Mouse (Mus musculus): ENCODE data around the gene Ece1. TPM values are rescaled to one million over a fixed set of nuclear protein-coding genes. Genes with fewer than 3 reads are reported as not detected.

Ece1 gene
- total and polyA plus RNA-seq, 3 experiments: 27.3 to 120 (median 102) TPM

- intact Hi-C loops (cut with DNase I): loop anchor here (10.0 kb wide), 1 partner anchor 112 kb away; no protein-coding TSS in a partner anchor
- WGBS: 5% methylated on average over 39 of the region's 39 CpGs
Observed at GRCm38 (mm10) chr4:137992890-137993289, 130.9 kb downstream of the Ece1 start, which contains the start of gene Eif4g3. Gene Eif4g3 (plus strand): TSS chr4:137993022.

GRCm38 (mm10) chr4:137993291-137993758 lies 131.3 kb downstream of the Ece1 start:
- H3K4me1 ChIP-seq (ENCODE audit: control insufficient read depth, insufficient read depth, low read length): peaks cover 9% of the 10 kb centered on the region
- WGBS: 1% methylated on average over 37 of the region's 59 CpGs
- intact Hi-C loops (cut with DNase I): loop anchor here (10.0 kb wide), 1 partner anchor 111 kb away; no protein-coding TSS in a partner anchor
- H3K27me3 ChIP-seq (ENCODE audit: control insufficient read depth, insufficient read depth, low read length): no peaks in the 10 kb centered on the region
- peak overlapping the region; percentile 91 for H3K4me3 ChIP-seq
- TF ChIP-seq CTCF (IDR thresholded peaks at IDR 0.05) (no peak), POLR2A (IDR thresholded peaks at IDR 0.05; ENCODE audit: insufficient read depth, low read depth, low read length) (peak; percentile 80), EP300 (IDR thresholded peaks at IDR 0.05; ENCODE audit: insufficient read depth, low read depth, low read length) (no peak)
- H3K36me3 ChIP-seq (ENCODE audit: control insufficient read depth, insufficient read depth, low read length): no peaks in the 10 kb centered on the region; the same call in 1 of the 2 replicates
- 0 out of 2 replicates have a peak, but pooled peaks cover 1% of the 10 kb centered on the region for H3K79me2 ChIP-seq (replicated peaks; ENCODE audit: control insufficient read depth, insufficient read depth, low read length)
- peak overlapping the region; percentile 93 for H3K27ac ChIP-seq
- DNase-seq: peak; percentile 99 to 100
- peak overlapping the region; percentile 84 for H3K9ac ChIP-seq (ENCODE audit: low read depth, low read length)

More at GRCm38 (mm10) chr4:137992890-137993289, 130.9 kb downstream of the Ece1 start, which contains the start of gene Eif4g3:
- Histone ChIP-seq H3K27me3 (ENCODE audit: control insufficient read depth, insufficient read depth, low read length) (no peaks in the 10 kb centered on the region), H3K36me3 (ENCODE audit: control insufficient read depth, insufficient read depth, low read length) (no peaks in the 10 kb centered on the region; the same call in 1 of the 2 replicates), H3K4me3 (peak within 1 kb of the TSS; percentile 91), H3K27ac (peak within 1 kb of the TSS; percentile 93), H3K9ac (ENCODE audit: low read depth, low read length) (peak within 1 kb of the TSS; percentile 84), H3K4me1 (ENCODE audit: control insufficient read depth, insufficient read depth, low read length) (peaks cover 9% of the 10 kb centered on the region), H3K79me2 (replicated peaks; ENCODE audit: control insufficient read depth, insufficient read depth, low read length) (0 out of 2 replicates have a peak, but pooled peaks cover 1% of the 10 kb centered on the region)
- no peak for TF ChIP-seq EP300 (IDR thresholded peaks at IDR 0.05; ENCODE audit: insufficient read depth, low read depth, low read length)
- TF ChIP-seq CTCF (IDR thresholded peaks at IDR 0.05): no peak
- TF ChIP-seq POLR2A (IDR thresholded peaks at IDR 0.05; ENCODE audit: insufficient read depth, low read depth, low read length): no peak
- DNase-seq: no peak

- H3K27me3 ChIP-seq (ENCODE audit: control insufficient read depth, insufficient read depth, low read length): no peaks in the 10 kb centered on the region
- intact Hi-C loops (cut with DNase I): loop anchor here (10.0 kb wide), 1 partner anchor 111 kb away; no protein-coding TSS in a partner anchor
Observed at GRCm38 (mm10) chr4:137993821-137994561, 132.0 kb downstream of the Ece1 start.

DNA sequence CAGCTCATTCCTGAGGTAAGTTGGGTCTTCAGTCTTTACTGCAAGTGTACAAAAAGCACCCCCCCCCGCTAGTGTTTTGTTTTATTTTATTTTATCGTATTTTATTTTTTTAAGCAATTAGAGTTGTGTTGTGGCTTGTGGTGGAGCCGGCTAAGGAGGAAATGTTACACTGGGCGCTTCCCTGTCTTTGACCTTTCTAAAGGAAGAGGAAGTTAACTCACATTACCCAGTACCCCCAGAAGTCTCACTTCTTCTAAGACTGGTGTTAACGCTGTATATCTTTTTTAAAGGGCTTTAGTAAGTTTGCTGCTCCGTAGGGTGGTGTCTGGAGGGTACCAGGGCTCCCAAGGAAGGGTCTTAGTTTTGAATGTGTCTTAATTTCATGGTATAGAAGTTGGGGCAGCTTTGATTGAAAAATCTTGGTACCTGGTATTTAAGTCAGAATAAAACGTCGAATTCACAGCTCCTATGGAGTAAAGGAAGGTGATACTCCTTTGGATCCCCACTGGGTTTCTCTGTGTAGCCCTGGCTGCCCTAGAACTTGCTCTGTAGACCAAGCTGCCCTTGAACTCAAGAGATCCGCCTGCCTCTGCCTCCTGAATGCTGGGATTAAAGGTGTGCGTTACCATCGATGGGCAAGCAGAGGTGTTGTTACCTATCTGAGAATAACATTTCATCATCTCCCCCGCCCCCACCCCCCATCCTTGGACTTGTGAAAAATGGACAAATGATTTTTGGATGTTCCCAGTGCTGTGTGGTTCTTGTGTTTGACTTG lies 132.7 kb downstream of the Ece1 start:
- Histone ChIP-seq H3K9ac (ENCODE audit: low read depth, low read length) (peak overlapping the region; percentile 79), H3K27ac (peak overlapping the region; percentile 93), H3K36me3 (ENCODE audit: control insufficient read depth, insufficient read depth, low read length) (no peaks in the 10 kb centered on the region; the same call in 1 of the 2 replicates), H3K4me1 (ENCODE audit: control insufficient read depth, insufficient read depth, low read length) (peaks cover 9% of the 10 kb centered on the region), H3K79me2 (replicated peaks; ENCODE audit: control insufficient read depth, insufficient read depth, low read length) (0 out of 2 replicates have a peak, but pooled peaks cover 1% of the 10 kb centered on the region), H3K27me3 (ENCODE audit: control insufficient read depth, insufficient read depth, low read length) (no peaks in the 10 kb centered on the region), H3K4me3 (peak overlapping the region; percentile 91)
- 34% methylated on average over 12 of the region's 12 CpGs for WGBS
- TF ChIP-seq CTCF (IDR thresholded peaks at IDR 0.05): no peak
- TF ChIP-seq POLR2A (IDR thresholded peaks at IDR 0.05; ENCODE audit: insufficient read depth, low read depth, low read length): no peak
- no peak for TF ChIP-seq EP300 (IDR thresholded peaks at IDR 0.05; ENCODE audit: insufficient read depth, low read depth, low read length)
- DNase-seq: no peak
- intact Hi-C loops (cut with DNase I): loop anchor here (10.0 kb wide), 1 partner anchor 110 kb away; no protein-coding TSS in a partner anchor

More at GRCm38 (mm10) chr4:137993821-137994561, 132.0 kb downstream of the Ece1 start:
- 1% methylated on average over 55 of the region's 60 CpGs for WGBS
- peak; percentile 68 to 79 for DNase-seq
- Histone ChIP-seq H3K4me1 (ENCODE audit: control insufficient read depth, insufficient read depth, low read length) (peaks cover 9% of the 10 kb centered on the region), H3K27ac (peak overlapping the region; percentile 93), H3K36me3 (ENCODE audit: control insufficient read depth, insufficient read depth, low read length) (no peaks in the 10 kb centered on the region; the same call in 1 of the 2 replicates), H3K9ac (ENCODE audit: low read depth, low read length) (peak overlapping the region; percentile 79), H3K79me2 (replicated peaks; ENCODE audit: control insufficient read depth, insufficient read depth, low read length) (0 out of 2 replicates have a peak, but pooled peaks cover 1% of the 10 kb centered on the region), H3K4me3 (peak overlapping the region; percentile 91)
- no peak for TF ChIP-seq POLR2A (IDR thresholded peaks at IDR 0.05; ENCODE audit: insufficient read depth, low read depth, low read length)
- no peak for TF ChIP-seq EP300 (IDR thresholded peaks at IDR 0.05; ENCODE audit: insufficient read depth, low read depth, low read length)
- TF ChIP-seq CTCF (IDR thresholded peaks at IDR 0.05): no peak

GRCm38 (mm10) chr4:137995399-137995798 lies 133.4 kb downstream of the Ece1 start:
- peak; percentile 38 to 44 for DNase-seq
- WGBS: 32% methylated on average over 12 of the region's 12 CpGs
- Histone ChIP-seq H3K4me3 (peak overlapping the region; percentile 26), H3K36me3 (ENCODE audit: control insufficient read depth, insufficient read depth, low read length) (peaks cover under 1% of the 10 kb centered on the region; the same call in 1 of the 2 replicates), H3K79me2 (replicated peaks; ENCODE audit: control insufficient read depth, insufficient read depth, low read length) (peaks cover 1% of the 10 kb centered on the region; the same call in 1 of the 2 replicates), H3K27ac (peak overlapping the region; percentile 93; the same call in 1 of the 2 replicates), H3K9ac (ENCODE audit: low read depth, low read length) (peak overlapping the region; percentile 53), H3K4me1 (ENCODE audit: control insufficient read depth, insufficient read depth, low read length) (peaks cover 9% of the 10 kb centered on the region), H3K27me3 (ENCODE audit: control insufficient read depth, insufficient read depth, low read length) (no peaks in the 10 kb centered on the region)
- intact Hi-C loops (cut with DNase I): loop anchor here (10.0 kb wide), 1 partner anchor 109 kb away; no protein-coding TSS in a partner anchor
- no peak for TF ChIP-seq POLR2A (IDR thresholded peaks at IDR 0.05; ENCODE audit: insufficient read depth, low read depth, low read length)
- no peak for TF ChIP-seq CTCF (IDR thresholded peaks at IDR 0.05)
- TF ChIP-seq EP300 (IDR thresholded peaks at IDR 0.05; ENCODE audit: insufficient read depth, low read depth, low read length): no peak
